Mouse (Mus musculus): ENCODE measurements around the gene Olfr263. TPM values are rescaled to one million over a fixed set of nuclear protein-coding genes. Genes with fewer than 3 reads are reported as not detected.

Olfr263 gene
- polyA plus RNA-seq, 1 experiment from 2014 or later: not detected

DNA sequence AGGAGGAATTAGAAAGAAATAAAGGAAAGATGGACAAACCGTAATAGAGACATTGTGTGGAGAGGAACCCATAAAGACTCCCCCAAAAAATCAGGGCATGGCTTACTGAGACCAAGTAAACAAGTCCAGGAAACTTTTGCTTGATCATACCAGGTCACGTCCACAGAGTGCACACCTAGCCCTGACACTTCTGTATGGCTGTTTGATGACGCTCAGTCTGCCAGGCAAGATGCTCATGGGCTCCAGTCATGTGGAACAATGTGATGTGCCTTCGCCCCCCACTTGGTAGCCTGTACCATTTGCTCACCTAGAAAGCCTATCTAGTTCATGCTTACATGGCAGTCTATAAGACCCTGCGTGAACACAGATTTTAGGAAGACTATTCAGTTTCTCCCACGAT, 53.6 kb downstream of the Olfr263 start:
- Histone ChIP-seq H3K9me3 (ENCODE audit: control insufficient read depth, low read length) (no peaks in the 10 kb centered on the region), H3K36me3 (ENCODE audit: control insufficient read depth, insufficient read depth, low read length) (peaks cover 26% of the 10 kb centered on the region), H3K4me2 (ENCODE audit: low read depth, low read length) (no peak overlapping the region), H3K4me1 (ENCODE audit: control insufficient read depth, insufficient read depth, low read length) (peaks cover 16% of the 10 kb centered on the region), H3K27ac (ENCODE audit: low read depth, low read length) (no peak overlapping the region), H3K27me3 (ENCODE audit: control insufficient read depth, insufficient read depth, low read length) (no peaks in the 10 kb centered on the region), H3K4me3 (ENCODE audit: low read depth, low read length) (no peak overlapping the region), H3K9ac (replicated peaks; ENCODE audit: low read depth, low read length) (no peak overlapping the region)
- WGBS: 94% methylated on average over 6 of the region's 6 CpGs
- no peak for ATAC-seq (ENCODE audit: low read depth)

DNA sequence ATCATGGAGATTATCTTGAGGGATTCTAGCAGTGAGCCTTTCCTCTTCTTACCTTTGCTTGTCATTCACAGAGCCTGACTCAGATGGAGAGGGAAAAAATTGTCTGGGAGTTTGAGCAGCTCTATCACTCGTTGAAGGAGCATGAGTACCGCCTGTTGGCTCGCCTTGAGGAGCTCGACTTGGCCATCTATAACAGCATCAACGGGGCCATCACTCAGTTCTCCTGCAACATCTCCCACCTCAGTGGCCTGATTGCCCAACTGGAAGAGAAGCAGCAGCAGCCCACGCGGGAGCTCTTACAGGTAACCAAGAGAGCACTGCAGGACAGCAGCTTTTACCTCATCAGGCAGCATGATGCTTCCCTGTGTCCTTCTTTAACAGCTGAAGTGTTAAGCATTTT, 54.2 kb downstream of the Olfr263 start:
- H3K27me3 ChIP-seq (ENCODE audit: control insufficient read depth, insufficient read depth, low read length): no peaks in the 10 kb centered on the region
- WGBS: 96% methylated on average over 7 of the region's 7 CpGs

DNA sequence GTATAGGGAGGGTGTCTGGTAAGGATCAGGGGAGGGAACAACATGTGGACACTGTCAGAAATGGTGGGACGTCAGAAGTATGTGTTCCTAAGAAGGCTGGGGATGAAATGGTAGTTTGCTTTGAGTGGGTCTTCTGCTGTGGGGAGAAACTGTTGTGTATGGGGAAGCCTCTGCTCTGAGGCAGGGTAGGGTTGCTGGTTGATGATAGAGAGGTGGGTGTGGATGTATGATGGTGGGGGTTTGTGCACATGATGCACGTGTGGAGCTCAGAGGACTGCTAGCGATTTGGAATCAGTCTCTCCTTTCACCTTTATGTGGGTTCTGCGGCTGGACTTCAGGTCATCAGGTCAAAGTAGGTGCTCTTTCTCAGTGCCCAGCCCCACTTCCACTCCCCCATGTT, 56.1 kb downstream of the Olfr263 start:
- Histone ChIP-seq H3K9me3 (ENCODE audit: control insufficient read depth, low read length) (no peaks in the 10 kb centered on the region), H3K9ac (replicated peaks; ENCODE audit: low read depth, low read length) (no peak overlapping the region), H3K4me3 (ENCODE audit: low read depth, low read length) (no peak overlapping the region), H3K4me1 (ENCODE audit: control insufficient read depth, insufficient read depth, low read length) (peaks cover 16% of the 10 kb centered on the region), H3K27me3 (ENCODE audit: control insufficient read depth, insufficient read depth, low read length) (no peaks in the 10 kb centered on the region), H3K36me3 (ENCODE audit: control insufficient read depth, insufficient read depth, low read length) (peaks cover 43% of the 10 kb centered on the region), H3K27ac (ENCODE audit: low read depth, low read length) (no peak overlapping the region), H3K4me2 (ENCODE audit: low read depth, low read length) (no peak overlapping the region)
- whole genome bisulfite sequencing: 92% methylated on average over 4 of the region's 4 CpGs
- ATAC-seq (ENCODE audit: low read depth): no peak

More for the DNA sequence above, 54.2 kb downstream of the Olfr263 start:
- no peak for ATAC-seq (ENCODE audit: low read depth)
- Histone ChIP-seq H3K9ac (replicated peaks; ENCODE audit: low read depth, low read length) (no peak overlapping the region), H3K9me3 (ENCODE audit: control insufficient read depth, low read length) (no peaks in the 10 kb centered on the region), H3K27ac (ENCODE audit: low read depth, low read length) (no peak overlapping the region), H3K4me1 (ENCODE audit: control insufficient read depth, insufficient read depth, low read length) (peaks cover 16% of the 10 kb centered on the region), H3K4me2 (ENCODE audit: low read depth, low read length) (no peak overlapping the region), H3K36me3 (ENCODE audit: control insufficient read depth, insufficient read depth, low read length) (peaks cover 32% of the 10 kb centered on the region), H3K4me3 (ENCODE audit: low read depth, low read length) (no peak overlapping the region)

Other genes with a start within 250 kb of the Olfr263 start
- not detected in 2 replicates for gene Olfr1370, start 54.7 kb upstream of the Olfr263 start, polyA plus RNA-seq (2014; fragmentation: Nextera tagmentation; extraction: Ambion mirVana)
- not detected in 2 replicates for gene Olfr1369-ps1, start 18.2 kb upstream of the Olfr263 start, polyA plus RNA-seq (2014; fragmentation: Nextera tagmentation; extraction: Ambion mirVana)
- gene Olfr1368, start 16.2 kb downstream of the Olfr263 start, polyA plus RNA-seq (2014; fragmentation: Nextera tagmentation; extraction: Ambion mirVana): not detected in 2 replicates
- 68.2 and 87.9 TPM in 2 replicates for gene Trim27, start 49.8 kb downstream of the Olfr263 start, polyA plus RNA-seq (2014; fragmentation: Nextera tagmentation; extraction: Ambion mirVana)
- not detected in 2 replicates for gene Gpx5, start 163.1 kb downstream of the Olfr263 start, polyA plus RNA-seq (2014; fragmentation: Nextera tagmentation; extraction: Ambion mirVana)
- gene Gpx6, start 182.5 kb downstream of the Olfr263 start, polyA plus RNA-seq (2014; fragmentation: Nextera tagmentation; extraction: Ambion mirVana): 0.35 TPM in 1 of 2 replicates, not detected in the other
- gene Olfr1367, start 217.3 kb downstream of the Olfr263 start, polyA plus RNA-seq (2014; fragmentation: Nextera tagmentation; extraction: Ambion mirVana): not detected in 2 replicates
- 11.4 and 13.3 TPM in 2 replicates for gene Zscan12, start 233.2 kb downstream of the Olfr263 start, polyA plus RNA-seq (2014; fragmentation: Nextera tagmentation; extraction: Ambion mirVana)

Data from neural tube, embryonic 14.5 days (tissue).